Mouse (Mus musculus): ENCODE measurements around the gene Etl4. TPM values are rescaled to one million over a fixed set of nuclear protein-coding genes. Genes with fewer than 3 reads are reported as not detected.

Gene Etl4
- polyA plus RNA-seq, 1 experiment from 2014 or later: 77.7 TPM

DNA sequence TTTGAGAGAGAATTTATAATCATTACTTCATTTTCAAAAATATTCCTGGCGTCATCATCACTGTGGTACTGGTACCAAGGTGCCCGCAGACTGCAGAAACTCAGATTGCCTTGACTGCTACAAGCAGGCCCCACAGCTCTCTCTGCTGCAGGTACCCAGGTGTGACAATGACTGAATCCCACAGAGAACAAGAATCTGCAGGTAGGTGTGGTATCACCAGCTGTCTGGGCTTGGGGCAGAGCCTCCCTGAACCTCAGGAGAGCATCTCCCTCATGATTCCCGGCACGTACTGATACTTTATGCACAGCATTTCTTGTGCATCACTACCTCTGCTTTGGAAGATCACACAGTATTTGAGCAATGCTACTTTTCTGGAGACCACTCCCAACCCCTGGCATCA, 526.0 kb downstream of the Etl4 start:
- ChIA-PET POLR2A (no interaction called here), CTCF (interaction anchor here (0.6 to 1.4 kb wide), 4 partner anchors 10 to 31 kb away, joined by 3 to 4 read pairs (median 4); no protein-coding TSS in a partner anchor)
- in situ Hi-C loops (cut with MboI; ENCODE audit: low pct_unique_long_range_greater_than_20kb): no loop called here
- TF ChIP-seq CTCF (IDR thresholded peaks at IDR 0.05): no peak
- no peaks in the 10 kb centered on the region for H3K27me3 ChIP-seq
- DNase-seq (ENCODE audit: low read depth, low spot score) (no peak), ATAC-seq (no peak)

DNA sequence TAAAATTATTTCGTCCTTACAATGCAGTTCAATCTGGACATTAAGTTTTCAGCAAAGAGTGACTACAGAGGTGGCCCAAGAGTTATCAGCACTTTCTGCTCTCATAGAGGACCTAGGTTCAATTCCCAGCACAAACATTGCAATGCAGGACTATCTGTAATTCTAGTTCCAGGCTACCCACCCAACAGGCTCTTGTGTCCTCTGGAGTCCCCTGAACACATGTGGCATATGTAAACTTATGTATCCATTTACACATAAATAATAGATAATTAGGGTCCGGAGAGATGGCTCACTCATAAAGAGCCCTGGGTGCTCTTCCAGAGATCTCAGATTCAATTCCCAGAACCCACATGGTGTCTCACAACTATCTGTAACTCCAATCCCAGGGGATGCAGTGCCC, 533.2 kb downstream of the Etl4 start:
- no peaks in the 10 kb centered on the region for H3K27me3 ChIP-seq
- CTCF ChIA-PET: interaction anchor here (0.9 to 1.6 kb wide), 5 partner anchors 9 to 61 kb away, joined by 3 read pairs; no protein-coding TSS in a partner anchor
- POLR2A ChIA-PET: interaction anchor here (0.6 kb wide), 1 partner anchor 1673 kb away, joined by 4 read pairs; no protein-coding TSS in a partner anchor
- no peak for TF ChIP-seq CTCF (IDR thresholded peaks at IDR 0.05)
- in situ Hi-C loops (cut with MboI; ENCODE audit: low pct_unique_long_range_greater_than_20kb): no loop called here
- DNase-seq (ENCODE audit: low read depth, low spot score): no peak
- no peak for ATAC-seq

DNA sequence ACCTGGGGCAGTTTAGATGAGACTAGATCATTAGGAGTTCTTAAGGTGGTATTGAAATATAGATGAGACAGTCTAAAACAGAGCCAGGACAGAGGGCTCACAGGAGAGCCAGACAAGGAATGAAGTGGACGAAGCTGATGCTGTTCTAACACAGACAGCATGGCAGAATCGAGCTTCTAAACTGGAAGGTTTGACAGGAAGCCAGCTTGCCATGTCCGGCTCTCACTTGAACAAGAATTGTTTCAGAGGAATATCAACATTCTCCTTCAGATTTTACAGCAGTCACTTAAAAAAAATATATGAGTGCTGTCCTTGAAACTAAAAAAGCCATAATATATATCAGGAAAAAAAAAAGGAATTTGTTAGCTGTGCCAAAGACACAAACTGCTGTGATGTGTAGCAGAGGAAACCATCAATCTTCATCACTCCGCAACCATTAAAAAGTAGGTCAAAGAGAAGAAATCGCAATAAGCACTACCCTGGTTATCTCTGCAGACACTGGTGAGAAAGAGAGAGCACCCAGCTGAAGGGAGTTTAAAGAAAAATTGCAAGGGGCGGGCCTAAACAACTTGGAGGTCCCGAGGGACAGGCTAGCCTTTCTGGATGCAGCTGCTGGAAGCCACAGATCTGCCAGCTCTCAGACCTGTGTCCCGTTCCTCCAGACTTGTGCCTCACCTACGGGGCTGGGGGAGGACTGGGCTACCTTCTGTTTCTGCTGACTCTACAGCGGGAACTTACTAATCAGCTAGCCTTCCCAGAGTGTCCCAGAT, 534.3 kb downstream of the Etl4 start:
- TF ChIP-seq CTCF (IDR thresholded peaks at IDR 0.05): no peak
- ChIA-PET CTCF (interaction anchor here (0.8 to 1.4 kb wide), 5 partner anchors 21 to 60 kb away, joined by 3 to 4 read pairs (median 3); no protein-coding TSS in a partner anchor), POLR2A (interaction anchor here (0.6 to 1.0 kb wide), 2 partner anchors 10 to 1674 kb away, joined by 3 to 4 read pairs; no protein-coding TSS in a partner anchor)
- DNase-seq (ENCODE audit: low read depth, low spot score): no peak
- H3K27me3 ChIP-seq: no peaks in the 10 kb centered on the region
- no peak for ATAC-seq
- in situ Hi-C loops (cut with MboI; ENCODE audit: low pct_unique_long_range_greater_than_20kb): no loop called here

DNA sequence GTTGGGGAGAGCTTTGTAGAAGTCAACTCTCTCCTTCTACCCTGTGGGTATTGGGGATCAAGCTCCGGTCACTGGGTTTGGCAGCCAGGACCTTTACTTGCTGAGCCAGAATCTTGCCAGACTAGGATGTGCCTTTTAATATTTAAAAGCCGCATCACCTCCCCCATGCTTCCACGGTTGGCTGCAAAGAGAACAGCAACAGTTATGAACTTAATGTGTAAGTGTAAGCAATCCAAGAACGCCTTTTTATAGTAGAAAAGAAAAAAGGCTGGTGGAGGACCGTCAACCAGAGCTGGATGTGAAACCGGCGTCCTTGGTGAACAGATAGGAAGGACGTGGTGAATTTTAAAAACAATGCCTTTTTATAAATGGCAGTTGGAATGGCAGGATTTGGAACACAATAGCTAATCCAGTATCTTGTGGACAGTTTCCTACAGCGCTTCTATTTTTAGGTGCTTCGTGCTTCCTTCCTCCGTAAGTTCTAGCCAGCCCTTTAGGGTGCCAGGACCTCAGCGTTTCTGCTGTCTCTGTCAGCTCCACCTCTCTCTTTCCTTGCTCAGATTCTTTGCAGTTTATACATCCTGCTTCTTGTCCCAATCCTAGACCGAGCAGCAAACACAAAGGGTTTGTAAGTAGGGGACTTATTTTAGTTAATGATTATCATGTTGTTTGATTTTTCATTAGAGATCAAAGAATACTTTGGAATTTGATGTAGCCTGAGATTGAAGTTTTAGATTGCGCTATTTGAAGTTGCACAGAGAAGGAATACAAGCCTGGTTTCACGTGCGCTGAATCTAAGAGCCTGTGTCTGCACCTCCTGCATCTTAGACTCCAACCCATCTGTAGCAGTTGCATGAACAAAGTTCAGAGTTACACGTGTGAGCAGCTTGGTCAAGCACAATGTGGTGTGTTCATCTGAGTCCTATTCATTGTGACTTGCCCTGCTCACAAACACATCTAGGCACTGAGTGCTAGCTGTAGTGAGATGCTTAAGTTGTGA, 535.9 kb downstream of the Etl4 start:
- DNase-seq (ENCODE audit: low read depth, low spot score): no peak
- in situ Hi-C loops (cut with MboI; ENCODE audit: low pct_unique_long_range_greater_than_20kb): no loop called here
- ChIA-PET CTCF (interaction anchor here (1.0 to 1.2 kb wide), 3 partner anchors 10 to 114 kb away, joined by 3 to 4 read pairs (median 3); no protein-coding TSS in a partner anchor), POLR2A (interaction anchor here (1.0 kb wide), 1 partner anchor 9 kb away, joined by 3 read pairs; no protein-coding TSS in a partner anchor)
- no peak for TF ChIP-seq CTCF (IDR thresholded peaks at IDR 0.05)
- H3K27me3 ChIP-seq: no peaks in the 10 kb centered on the region
- peak; percentile 39 for ATAC-seq

DNA sequence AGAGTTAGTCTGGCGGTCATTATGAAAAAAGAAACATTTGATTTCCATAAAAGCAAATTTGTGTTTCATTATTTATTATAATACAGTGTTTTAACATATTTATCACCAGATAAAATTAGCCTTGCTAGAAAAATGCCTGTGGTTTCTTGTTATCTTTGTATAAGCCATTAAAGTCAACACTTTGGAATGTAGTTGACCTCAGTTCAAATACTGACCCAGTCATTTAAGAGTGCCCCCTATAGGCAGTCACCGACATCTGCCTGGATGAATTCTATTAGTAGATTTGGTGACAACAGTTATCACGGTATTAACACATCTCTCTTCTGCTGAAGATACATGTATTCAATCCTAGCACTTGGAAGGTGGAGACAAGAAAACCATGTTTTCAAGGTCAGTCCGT, 536.6 kb downstream of the Etl4 start:
- no peak for DNase-seq (ENCODE audit: low read depth, low spot score)

DNA sequence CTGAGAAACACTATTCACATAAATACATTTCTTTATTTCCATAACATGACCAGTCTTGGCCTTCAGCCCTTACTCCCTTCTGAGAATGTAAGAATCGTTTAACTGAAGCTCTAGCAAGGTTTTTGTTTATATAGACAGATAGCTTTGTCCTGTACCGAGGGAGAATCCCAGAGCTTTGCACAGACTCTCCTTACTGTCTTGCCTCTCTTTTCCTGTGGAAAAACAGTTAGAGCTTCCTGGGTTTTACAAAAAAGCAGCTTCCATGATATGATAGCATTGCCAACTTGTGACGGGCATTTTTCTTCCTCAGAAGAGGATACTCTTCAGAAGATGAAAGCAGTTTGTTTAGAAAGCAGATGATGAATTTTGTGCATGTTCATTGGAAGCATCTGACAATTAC, 541.4 kb downstream of the Etl4 start:
- CTCF ChIA-PET: interaction anchor here (1.5 kb wide), 1 partner anchor 14 kb away, joined by 4 read pairs; no protein-coding TSS in a partner anchor
- in situ Hi-C loops (cut with MboI; ENCODE audit: low pct_unique_long_range_greater_than_20kb): no loop called here
- H3K27me3 ChIP-seq: no peaks in the 10 kb centered on the region
- TF ChIP-seq CTCF (IDR thresholded peaks at IDR 0.05): no peak
- ATAC-seq (no peak), DNase-seq (ENCODE audit: low read depth, low spot score) (no peak)
- POLR2A ChIA-PET: interaction anchor here (0.6 kb wide), 1 partner anchor 652 kb away, joined by 3 read pairs; no protein-coding TSS in a partner anchor

More for the DNA sequence above, 536.6 kb downstream of the Etl4 start:
- TF ChIP-seq CTCF (IDR thresholded peaks at IDR 0.05): peak; percentile 60
- POLR2A ChIA-PET: no interaction called here
- in situ Hi-C loops (cut with MboI; ENCODE audit: low pct_unique_long_range_greater_than_20kb): no loop called here
- ATAC-seq: peak; percentile 26
- CTCF ChIA-PET: interaction anchor here (1.1 kb wide), 2 partner anchors 11 to 170 kb away, joined by 3 read pairs; no protein-coding TSS in a partner anchor
- H3K27me3 ChIP-seq: no peaks in the 10 kb centered on the region

DNA sequence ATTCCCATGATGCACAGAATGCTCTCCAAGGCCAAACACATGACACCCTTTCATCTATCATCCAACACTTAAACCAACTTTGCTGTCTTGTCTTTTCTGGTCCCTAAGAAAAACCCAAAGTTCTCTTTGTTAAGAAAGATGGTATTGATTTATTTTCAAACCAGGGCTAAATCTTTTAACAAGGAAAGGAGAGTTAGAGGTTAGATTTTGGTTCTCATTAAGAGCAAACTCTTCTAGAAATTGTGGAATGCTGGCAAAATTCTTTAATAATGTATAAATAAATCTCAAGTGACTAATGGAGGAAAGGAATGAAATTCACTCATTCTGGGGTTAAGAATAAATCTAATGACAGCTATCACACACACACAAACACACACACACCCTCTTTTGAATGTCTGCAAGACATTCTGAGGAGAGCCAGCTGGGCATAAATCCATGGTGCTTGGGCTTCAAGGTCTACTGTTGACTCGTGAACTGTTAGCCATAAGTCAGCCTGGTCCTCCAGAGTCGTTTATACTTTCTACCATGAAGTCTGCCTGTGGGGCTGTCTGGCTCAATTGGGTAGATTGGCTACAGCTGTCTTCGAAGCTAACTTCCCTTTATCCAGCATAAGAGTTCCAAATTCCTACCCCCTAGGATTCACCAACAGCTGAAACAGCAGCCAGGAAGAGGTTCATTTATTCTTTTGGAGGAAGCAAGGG, 544.1 kb downstream of the Etl4 start:
- in situ Hi-C loops (cut with MboI; ENCODE audit: low pct_unique_long_range_greater_than_20kb): no loop called here
- ATAC-seq: no peak
- no peak for DNase-seq (ENCODE audit: low read depth, low spot score)
- ChIA-PET CTCF (interaction anchor here (1.0 kb wide), 1 partner anchor 11 kb away, joined by 3 read pairs; no protein-coding TSS in a partner anchor), POLR2A (interaction anchor here (1.0 to 1.2 kb wide), 2 partner anchors 9 kb away, joined by 3 to 4 read pairs; no protein-coding TSS in a partner anchor)
- no peak for TF ChIP-seq CTCF (IDR thresholded peaks at IDR 0.05)
- H3K27me3 ChIP-seq: no peaks in the 10 kb centered on the region

DNA sequence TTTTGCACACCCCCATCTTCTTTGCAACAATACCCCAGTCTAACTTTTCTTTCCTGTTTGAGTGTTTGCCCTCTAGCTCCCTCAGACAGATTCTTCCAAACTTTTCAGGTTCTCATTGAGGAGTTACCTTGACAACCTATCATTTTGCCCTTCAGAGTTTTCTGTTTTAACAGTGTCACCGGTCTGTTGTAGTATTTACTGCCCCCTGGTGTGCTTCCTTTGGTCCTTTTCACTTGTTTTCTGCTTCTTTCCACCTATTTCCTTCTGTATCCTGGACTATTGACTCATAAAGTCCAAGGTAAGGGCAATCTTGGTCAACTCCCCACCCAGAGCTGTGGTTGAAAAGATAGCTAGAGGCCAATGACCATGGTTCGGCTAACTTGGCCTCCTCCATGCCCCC, 569.6 kb downstream of the Etl4 start:
- TF ChIP-seq CTCF (IDR thresholded peaks at IDR 0.05): peak; percentile 11
- ChIA-PET POLR2A (no interaction called here), CTCF (no interaction called here)
- H3K27me3 ChIP-seq: no peaks in the 10 kb centered on the region
- no peak for DNase-seq (ENCODE audit: low read depth, low spot score)
- in situ Hi-C loops (cut with MboI; ENCODE audit: low pct_unique_long_range_greater_than_20kb): no loop called here
- ATAC-seq: no peak

DNA sequence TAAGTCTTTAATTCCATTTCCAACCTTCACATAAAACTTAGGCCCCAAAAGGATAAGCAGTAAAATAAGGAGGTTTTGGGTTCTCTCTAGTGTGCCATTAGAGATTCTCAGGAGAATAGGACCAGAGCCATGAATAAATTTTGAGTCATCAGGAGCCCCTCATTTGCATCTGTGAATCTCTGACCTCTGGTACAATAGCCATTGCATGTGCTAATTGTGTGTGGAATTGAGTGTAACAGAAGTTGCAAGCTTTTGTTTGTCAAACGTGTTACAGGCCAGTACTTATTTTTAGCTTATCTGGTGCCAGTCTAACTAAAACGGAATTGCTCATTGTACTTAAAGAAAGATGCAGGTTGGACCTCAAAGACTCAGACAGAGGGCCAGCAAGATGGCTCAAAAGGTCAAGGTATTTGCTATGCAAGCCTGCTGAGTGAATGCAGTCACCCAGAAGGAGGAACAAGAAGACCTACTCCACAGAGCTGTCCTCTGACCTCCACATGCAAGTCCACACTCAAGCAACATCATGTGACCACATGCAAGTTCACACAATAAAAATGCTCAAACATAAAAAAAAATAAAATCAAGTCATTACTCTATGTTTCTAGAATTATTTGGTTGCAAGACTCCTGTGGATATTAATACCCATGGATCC, 576.7 kb downstream of the Etl4 start:
- no peak for ATAC-seq
- ChIA-PET CTCF (interaction anchor here (2.1 kb wide), 1 partner anchor 9 kb away, joined by 5 read pairs; no protein-coding TSS in a partner anchor), POLR2A (no interaction called here)
- in situ Hi-C loops (cut with MboI; ENCODE audit: low pct_unique_long_range_greater_than_20kb): no loop called here
- no peak for TF ChIP-seq CTCF (IDR thresholded peaks at IDR 0.05)
- no peak for DNase-seq (ENCODE audit: low read depth, low spot score)
- H3K27me3 ChIP-seq: no peaks in the 10 kb centered on the region

Data from Patski (cell line).